Mouse (Mus musculus) testis, adult 2 months (tissue): ENCODE data around the gene Aplnr. TPM values are rescaled to one million over a fixed set of nuclear protein-coding genes. Genes with fewer than 3 reads are reported as not detected.

ENCODE experiments used
- H3K27ac ChIP-seq: fragments of 200-500 bp; 2 replicates; pipeline ENCODE4 v1.5.1; 2012; ENCODE audit warnings: low read depth, low read length; ENCODE audit not compliant: control insufficient read depth, insufficient read depth
- H3K27me3 ChIP-seq: fragments of 200-500 bp; 2 replicates; pipeline ENCODE4 v1.6.1; 2012; ENCODE audit warnings: mild to moderate bottlenecking, low read length, moderate library complexity; ENCODE audit not compliant: control insufficient read depth, insufficient read depth
- H3K36me3 ChIP-seq: fragments of 200-500 bp; 2 replicates; pipeline ENCODE4 v1.6.1; 2012; ENCODE audit warnings: mild to moderate bottlenecking, low read length; ENCODE audit not compliant: control insufficient read depth, insufficient read depth
- H3K4me1 ChIP-seq: fragments of 200-500 bp; 2 replicates; pipeline ENCODE4 v1.6.1; 2012; ENCODE audit warnings: low read length; ENCODE audit not compliant: control insufficient read depth, insufficient read depth
- H3K4me3 ChIP-seq: fragments of 200-500 bp; 2 replicates; pipeline ENCODE4 v1.5.1; 2012; ENCODE audit warnings: low read depth, mild to moderate bottlenecking, low read length, moderate library complexity, mixed read lengths; ENCODE audit not compliant: control insufficient read depth
- CTCF ChIP-seq: fragments of 200-500 bp; IDR thresholded peaks from 2 replicates; pipeline ENCODE4 v1.5.1; 2012; ENCODE audit warnings: low read depth, mild to moderate bottlenecking, inconsistent platforms, low read length, moderate library complexity; ENCODE audit not compliant: control insufficient read depth, insufficient read depth, insufficient replicate concordance
- POLR2A ChIP-seq: fragments of 200-500 bp; IDR thresholded peaks from 2 replicates; pipeline ENCODE4 v1.6.1; 2012; ENCODE audit warnings: low read depth, mild to moderate bottlenecking, inconsistent platforms, low read length, moderate library complexity; ENCODE audit not compliant: control insufficient read depth
- polyA plus RNA-seq: library from polyadenylated mRNA; depleted of rRNA; stranded (reverse); fragments of >200 nt; gene quantifications from 2 replicates; pipeline ENCODE4 v1.2.3, GENCODE M21; 2012

Aplnr gene
- polyA plus RNA-seq, 1 experiment = 0.27 TPM

DNA sequence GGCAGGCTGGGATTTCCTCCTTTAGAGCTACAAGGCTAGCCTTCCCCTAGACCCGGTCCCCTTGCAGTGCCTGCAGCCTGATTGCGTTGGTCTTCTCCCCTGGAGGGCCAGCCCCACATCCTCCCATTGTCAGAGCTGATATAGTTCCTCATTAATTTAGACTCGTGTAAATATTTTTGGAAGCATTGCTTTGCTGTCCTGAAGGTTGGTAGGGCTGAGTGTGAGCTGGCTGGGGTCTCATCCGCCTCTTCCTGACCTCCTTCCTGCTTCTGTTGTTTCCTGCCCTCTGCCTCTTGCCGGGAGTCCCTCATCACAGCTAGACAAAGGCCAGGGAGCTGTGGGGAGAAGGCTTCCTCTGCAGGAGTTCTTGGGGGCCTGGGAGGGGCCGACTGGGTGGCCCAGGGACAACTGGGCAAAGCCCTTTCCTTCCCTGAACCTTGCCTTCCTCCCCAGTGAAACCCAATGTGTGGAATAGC lies 6.5 kb upstream of the Aplnr start:
- no peak overlapping the region for H3K4me3 ChIP-seq
- no peak for TF ChIP-seq POLR2A
- H3K4me1 ChIP-seq = no peaks in the 10 kb centered on the region
- H3K27me3 ChIP-seq = no peaks in the 10 kb centered on the region
- no peak overlapping the region for H3K27ac ChIP-seq
- no peaks in the 10 kb centered on the region for H3K36me3 ChIP-seq

DNA sequence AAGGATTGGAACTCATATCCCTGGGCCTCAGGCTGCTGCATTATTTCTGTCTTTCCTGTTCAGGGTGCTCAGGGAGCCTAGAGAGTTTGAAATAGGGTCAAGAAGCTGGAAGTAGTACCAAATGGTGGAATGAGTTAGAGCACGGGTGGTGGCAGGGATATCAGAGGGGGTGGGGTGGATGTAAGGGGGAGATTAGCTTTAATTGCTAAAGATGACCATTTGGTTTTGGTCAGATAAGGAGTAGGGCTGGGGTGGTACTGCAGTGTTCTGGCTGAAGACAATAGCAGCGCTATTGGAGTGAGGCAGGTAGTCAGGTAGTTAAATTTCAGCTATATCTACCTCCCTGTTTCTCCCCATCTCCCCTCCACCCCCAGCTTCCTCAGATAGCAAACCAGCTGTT lies 4.8 kb upstream of the Aplnr start:
- peaks cover under 1% of the 10 kb centered on the region; the same call in 1 of the 2 replicates for H3K4me1 ChIP-seq
- no peak overlapping the region for H3K4me3 ChIP-seq
- TF ChIP-seq POLR2A = no peak
- no peak for TF ChIP-seq CTCF
- no peaks in the 10 kb centered on the region for H3K36me3 ChIP-seq
- no peaks in the 10 kb centered on the region for H3K27me3 ChIP-seq
- no peak overlapping the region for H3K27ac ChIP-seq

DNA sequence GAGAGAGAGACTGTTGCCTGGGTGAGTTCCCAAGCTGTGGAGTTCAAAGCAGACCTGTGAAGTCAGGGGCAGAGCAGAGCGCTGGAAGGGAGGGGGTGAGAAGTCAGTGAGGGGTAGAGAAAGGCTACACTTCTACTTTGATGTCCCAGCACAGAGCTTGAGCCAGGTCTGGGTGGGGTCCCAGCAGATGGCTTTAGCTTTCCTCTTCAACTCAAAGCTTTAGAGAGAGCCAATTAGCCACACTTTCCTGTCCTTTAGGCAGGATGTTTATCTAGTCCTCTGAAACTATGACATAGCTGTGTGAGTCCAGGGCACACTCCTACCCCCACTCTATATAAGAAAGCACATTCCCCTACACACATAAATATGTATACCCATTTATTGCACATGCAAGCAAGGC lies 4.3 kb upstream of the Aplnr start:
- no peak for TF ChIP-seq CTCF
- Histone ChIP-seq H3K27me3 (no peaks in the 10 kb centered on the region), H3K36me3 (no peaks in the 10 kb centered on the region), H3K27ac (no peak overlapping the region), H3K4me1 (peaks cover 2% of the 10 kb centered on the region; the same call in 1 of the 2 replicates), H3K4me3 (no peak overlapping the region)

DNA sequence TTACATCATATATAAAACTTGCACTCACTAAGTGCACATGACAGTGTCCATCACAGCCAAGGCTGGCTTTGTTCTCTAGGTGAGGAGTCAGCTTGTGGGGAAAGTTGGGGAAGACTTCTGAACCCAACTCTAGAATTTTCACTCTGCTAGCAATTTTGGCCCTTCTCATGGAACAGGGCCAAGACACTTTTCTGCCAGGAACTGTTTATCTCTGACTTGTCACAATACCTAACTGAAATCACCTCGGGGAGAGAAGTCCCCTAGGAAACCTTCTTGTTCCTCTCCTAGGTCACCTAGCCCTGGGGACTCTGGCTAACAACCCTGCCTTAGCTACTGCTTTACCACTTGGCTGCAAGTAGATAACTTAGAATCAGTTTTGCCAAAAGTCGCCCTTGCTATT lies 3.8 kb upstream of the Aplnr start:
- Histone ChIP-seq H3K4me3 (no peak overlapping the region), H3K36me3 (no peaks in the 10 kb centered on the region), H3K4me1 (peaks cover 2% of the 10 kb centered on the region; the same call in 1 of the 2 replicates), H3K27ac (no peak overlapping the region), H3K27me3 (no peaks in the 10 kb centered on the region)
- TF ChIP-seq POLR2A (no peak), CTCF (no peak)

DNA sequence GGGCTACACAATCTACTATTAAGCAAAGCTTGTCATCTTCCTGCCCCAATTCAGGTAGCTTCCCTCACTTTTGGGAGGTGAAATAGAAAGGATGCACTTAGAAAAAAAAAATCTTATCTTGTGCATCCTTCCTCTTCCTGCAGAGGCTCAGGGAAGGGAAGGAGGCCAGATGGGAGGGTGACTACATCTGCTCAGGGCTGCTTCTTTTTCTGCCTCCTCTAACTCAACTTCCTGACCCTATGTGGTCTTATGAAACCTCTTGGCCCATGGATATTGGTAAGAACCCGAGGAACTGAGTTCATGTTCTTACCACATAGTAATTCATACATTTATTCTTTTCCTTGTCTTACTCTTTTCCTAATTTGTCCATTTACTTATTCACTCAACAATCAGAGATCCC lies 926 bp upstream of the Aplnr start:
- Histone ChIP-seq H3K4me1 (peaks cover 2% of the 10 kb centered on the region), H3K27ac (no peak overlapping the region), H3K4me3 (no peak overlapping the region), H3K27me3 (no peaks in the 10 kb centered on the region), H3K36me3 (no peaks in the 10 kb centered on the region)
- TF ChIP-seq POLR2A (no peak), CTCF (no peak)

DNA sequence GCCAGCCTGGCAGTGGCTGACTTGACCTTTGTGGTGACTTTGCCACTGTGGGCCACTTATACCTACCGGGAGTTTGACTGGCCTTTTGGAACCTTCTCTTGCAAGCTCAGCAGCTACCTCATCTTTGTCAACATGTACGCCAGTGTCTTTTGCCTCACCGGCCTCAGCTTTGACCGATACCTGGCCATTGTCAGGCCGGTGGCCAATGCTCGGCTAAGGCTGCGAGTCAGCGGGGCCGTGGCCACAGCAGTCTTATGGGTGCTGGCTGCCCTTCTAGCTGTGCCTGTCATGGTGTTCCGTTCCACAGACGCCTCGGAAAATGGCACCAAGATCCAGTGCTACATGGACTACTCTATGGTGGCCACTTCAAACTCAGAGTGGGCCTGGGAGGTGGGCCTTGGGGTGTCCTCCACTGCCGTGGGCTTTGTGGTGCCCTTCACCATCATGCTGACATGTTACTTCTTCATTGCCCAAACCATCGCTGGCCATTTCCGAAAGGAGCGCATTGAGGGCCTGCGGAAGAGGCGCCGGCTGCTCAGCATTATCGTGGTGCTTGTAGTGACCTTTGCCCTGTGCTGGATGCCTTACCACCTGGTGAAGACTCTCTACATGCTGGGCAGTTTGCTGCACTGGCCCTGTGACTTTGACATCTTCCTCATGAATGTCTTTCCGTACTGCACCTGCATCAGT lies 951 bp downstream of the Aplnr start:
- peaks cover 2% of the 10 kb centered on the region for H3K4me1 ChIP-seq
- no peaks in the 10 kb centered on the region for H3K27me3 ChIP-seq
- H3K4me3 ChIP-seq = no peak overlapping the region
- H3K36me3 ChIP-seq = no peaks in the 10 kb centered on the region
- H3K27ac ChIP-seq = no peak overlapping the region
- TF ChIP-seq POLR2A (no peak), CTCF (no peak)

DNA sequence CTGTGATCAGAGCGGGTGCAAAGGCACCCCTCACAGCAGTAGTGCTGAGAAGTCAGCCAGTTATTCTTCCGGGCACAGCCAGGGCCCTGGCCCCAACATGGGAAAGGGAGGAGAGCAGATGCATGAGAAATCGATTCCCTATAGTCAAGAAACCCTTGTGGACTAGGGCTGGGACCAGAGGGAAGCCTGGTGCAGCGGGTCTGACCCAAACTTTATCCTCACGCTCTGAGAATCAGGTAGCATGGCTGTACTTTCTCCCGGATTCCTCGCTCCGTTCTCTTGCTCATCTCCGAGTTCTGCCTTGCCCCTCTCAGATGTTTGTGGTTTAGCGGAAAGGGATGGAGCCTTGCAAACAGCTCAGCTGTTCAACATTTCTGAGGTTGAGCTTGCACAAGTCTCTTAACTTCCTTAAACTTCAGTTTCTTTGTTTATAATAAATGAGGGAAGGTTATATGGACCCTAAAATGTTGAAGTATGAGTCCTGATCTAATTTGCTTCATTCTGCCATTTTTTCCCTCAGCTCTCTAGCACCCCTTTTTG lies 1.6 kb downstream of the Aplnr start:
- Histone ChIP-seq H3K4me1 (peaks cover 2% of the 10 kb centered on the region), H3K36me3 (no peaks in the 10 kb centered on the region), H3K27ac (no peak overlapping the region), H3K27me3 (no peaks in the 10 kb centered on the region), H3K4me3 (no peak overlapping the region)
- TF ChIP-seq CTCF (no peak), POLR2A (no peak)

DNA sequence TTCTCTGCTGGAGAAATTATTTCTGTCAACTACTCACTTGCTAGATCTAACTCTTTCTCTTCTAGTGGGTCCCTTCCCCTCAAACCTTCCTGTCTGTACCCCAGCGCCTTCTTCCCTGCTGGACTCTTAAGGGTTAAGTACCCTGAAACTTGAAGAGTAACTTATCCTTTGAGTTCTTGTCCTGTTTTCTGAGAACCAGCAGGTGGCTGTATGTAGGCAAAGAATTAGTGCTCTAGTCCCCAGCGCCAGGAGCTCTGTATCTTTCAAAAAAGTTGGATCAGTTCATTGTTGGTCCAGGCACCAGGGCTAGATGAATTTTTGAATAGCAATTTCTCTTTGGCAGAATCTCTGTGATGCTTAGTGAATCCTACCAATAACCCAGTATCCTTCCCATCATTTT lies 2.1 kb downstream of the Aplnr start:
- Histone ChIP-seq H3K4me3 (no peak overlapping the region), H3K4me1 (peaks cover 2% of the 10 kb centered on the region), H3K36me3 (no peaks in the 10 kb centered on the region), H3K27me3 (no peaks in the 10 kb centered on the region), H3K27ac (no peak overlapping the region)
- TF ChIP-seq CTCF (no peak), POLR2A (no peak)
